Mouse (Mus musculus): ENCODE measurements around the gene CT030661.1. TPM values are rescaled to one million over a fixed set of nuclear protein-coding genes. Genes with fewer than 3 reads are reported as not detected.
"Not testable (repeated sequence)": the region's sequence is repeated elsewhere in the genome, so short reads cannot be mapped to it uniquely, and the experiment has no call there.

CT030661.1 gene
- 1.2 and 1.3 TPM in 2 replicates for polyA plus RNA-seq (2012; rRNA removed)

- DNase-seq (ENCODE audit: low read depth) = peak; percentile 78
These were observed at the start of gene CT030661.1 for GRCm38 (mm10) chr17:22314730-22315226. CT030661.1 (minus strand) TSS chr17:22314837.

- no peak for DNase-seq (ENCODE audit: low read depth)
These were observed 49.3 kb upstream of the CT030661.1 start for GRCm38 (mm10) chr17:22363895-22364294.

- peak; percentile 16 for DNase-seq (ENCODE audit: low read depth)
These were observed 46.6 kb upstream of the CT030661.1 start, which contains the start of the genes Zfp944 and Zfp758 for GRCm38 (mm10) chr17:22361101-22361781. Zfp944 (minus strand) TSS chr17:22361400. Zfp758 (plus strand) TSS chr17:22361453.

GRCm38 (mm10) chr17:22360572-22360971 is 45.9 kb upstream of the CT030661.1 start:
- no peak for DNase-seq (ENCODE audit: low read depth)

GRCm38 (mm10) chr17:22352794-22353193 is 38.2 kb upstream of the CT030661.1 start:
- DNase-seq (ENCODE audit: low read depth) = peak; percentile 13

- DNase-seq (ENCODE audit: low read depth) = not testable (repeated sequence)
These were observed 610 bp upstream of the CT030661.1 start for GRCm38 (mm10) chr17:22315247-22315646.

GRCm38 (mm10) chr17:22314219-22314618 is 418 bp downstream of the CT030661.1 start:
- not testable (repeated sequence) for DNase-seq (ENCODE audit: low read depth)

Other genes starting within 250 kb of the CT030661.1 start
- 0.30 and 0.43 TPM in 2 replicates for gene Zfp947, start 148.6 kb downstream of the CT030661.1 start, polyA plus RNA-seq (2012; rRNA removed)
- 0.47 and 0.48 TPM in 2 replicates for gene Zfp994, start 89.2 kb downstream of the CT030661.1 start, polyA plus RNA-seq (2012; rRNA removed)
- gene Zfp944, start 46.6 kb upstream of the CT030661.1 start, polyA plus RNA-seq (2012; rRNA removed) = 2.2 and 2.5 TPM in 2 replicates
- gene Zfp758, start 46.6 kb upstream of the CT030661.1 start, polyA plus RNA-seq (2012; rRNA removed) = 0.74 and 1.0 TPM in 2 replicates
- 2.5 and 3.2 TPM in 2 replicates for gene Zfp946, start 109.4 kb upstream of the CT030661.1 start, polyA plus RNA-seq (2012; rRNA removed)

Measured in gonadal fat pad, adult 2 months (tissue).